Comparison of ENCODE assay signal across 25 mouse cellular contexts in the genomic region with DNA sequence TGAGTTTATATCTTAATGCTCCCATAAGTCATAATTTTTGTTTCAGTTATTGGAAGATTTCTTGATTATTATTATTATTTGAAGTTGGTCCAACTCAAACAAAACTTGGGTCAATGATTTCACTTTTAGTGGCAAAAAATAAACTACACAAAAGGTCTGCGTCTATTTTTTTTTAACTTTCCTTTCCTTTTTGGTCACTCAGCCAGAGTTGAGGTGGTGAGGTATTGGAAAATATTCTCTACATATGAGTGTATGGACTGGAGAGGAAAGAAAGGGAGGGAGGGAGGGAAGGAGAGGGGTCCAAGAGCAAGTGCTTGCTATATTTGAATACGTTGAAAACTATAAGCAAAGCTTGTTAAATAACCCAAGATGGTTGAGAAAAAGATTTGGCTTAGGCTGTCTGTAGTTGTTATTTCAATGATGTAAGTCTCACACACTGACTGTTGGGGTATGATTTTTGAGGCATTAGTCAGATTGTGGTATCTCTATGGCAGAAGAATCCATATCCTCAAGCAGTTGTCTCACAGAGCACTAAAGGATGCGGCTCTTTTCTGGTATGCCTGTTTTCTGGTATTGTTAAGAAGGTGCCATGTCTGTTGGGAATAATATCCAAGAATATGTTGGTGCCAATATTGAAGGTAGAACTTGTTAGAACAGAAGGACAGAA.
A peak's percentile ranks its signal among the peaks of the same experiment; 100 is the strongest.
DNase-seq lines count a peak whose midpoint lies in the region; ATAC-seq and TF ChIP-seq lines count a peak whose summit lies in the region.
"Had no signal": no experiment of that assay in that cellular context is flagged by ENCODE, and none has a peak within 500 bp of the region (broad histone marks: within the 10 kb centered on the region; RNA-seq: fewer than 3 reads in every experiment).

No protein-coding gene starts in this region.

- intact Hi-C loops in heart, postnatal 14 days (cut with DNase I): no loop called here

- H3K27ac ChIP-seq in CH12.LX (ENCODE audit: insufficient read depth, low read depth): no peak overlapping the region
- H3K27ac ChIP-seq in embryonic fibroblast, embryonic 13.5 days (ENCODE audit: insufficient read depth, low read length): peak overlapping the region; percentile 35; the same call in 1 of the 2 replicates
- no peak overlapping the region for H3K27ac ChIP-seq in midbrain, embryonic 14.5 days (replicated peaks; ENCODE audit: low read depth, low read length)
- H3K27ac ChIP-seq: embryonic facial prominence, embryonic 10.5 days; embryonic facial prominence, embryonic 12.5 days; forebrain, embryonic 10.5 days; forebrain, embryonic 12.5 days had no signal

- no peaks in the 10 kb centered on the region for H3K36me3 ChIP-seq in CH12.LX (replicated peaks in 1 of 2; ENCODE audit: control insufficient read depth in 1 of 2, insufficient read depth in 1 of 2, low read length in 1 of 2)
- no peaks in the 10 kb centered on the region for H3K36me3 ChIP-seq in midbrain, embryonic 14.5 days (ENCODE audit: control insufficient read depth, insufficient read depth, low read length)
- H3K36me3 ChIP-seq: embryonic facial prominence, embryonic 10.5 days; embryonic facial prominence, embryonic 12.5 days; forebrain, embryonic 10.5 days; forebrain, embryonic 12.5 days; G1E had no signal

- H3K4me3 ChIP-seq in CH12.LX (replicated peaks in 1 of 3; ENCODE audit: low read depth in 2 of 3, low read length in 2 of 3, poor library complexity in 1 of 3): no peak overlapping the region
- no peak overlapping the region for H3K4me3 ChIP-seq in embryonic fibroblast, embryonic 13.5 days (ENCODE audit: insufficient read depth, low read length)
- H3K4me3 ChIP-seq in midbrain, embryonic 14.5 days (replicated peaks; ENCODE audit: low read depth, low read length): no peak overlapping the region
- H3K4me3 ChIP-seq: embryonic facial prominence, embryonic 10.5 days; embryonic facial prominence, embryonic 12.5 days; erythroblast, embryonic 14.5 days; forebrain, embryonic 10.5 days; forebrain, embryonic 12.5 days had no signal

- dilution Hi-C loops in CH12.LX (cut with MboI; ENCODE audit: extremely low pct_ligation_motif_present, extremely low pct_unique_long_range_greater_than_20kb, low sequenced_read_pairs): no loop called here

- no peaks in the 10 kb centered on the region for H3K79me2 ChIP-seq in CH12.LX (replicated peaks; ENCODE audit: control insufficient read depth, extremely low read depth, insufficient read depth, poor library complexity, severe bottlenecking)

- TF ChIP-seq RAD21 in CH12.LX (IDR thresholded peaks at IDR 0.05; ENCODE audit: low read depth, low read length): no peak

- in situ Hi-C loops in CH12.LX (cut with MboI; ENCODE audit: low pct_ligation_motif_present, low pct_unique_long_range_greater_than_20kb, low sequenced_read_pairs): no loop called here

- TF ChIP-seq EP300 in CH12.LX (IDR thresholded peaks at IDR 0.05; ENCODE audit: low read length): peak; percentile 83

- ATAC-seq in midbrain, embryonic 14.5 days (ENCODE audit: low FRiP score, low TSS enrichment): no peak
- ATAC-seq: forebrain, embryonic 14.5 days; forebrain, embryonic 16.5 days had no signal

- H3K4me1 ChIP-seq in CH12.LX (ENCODE audit: control insufficient read depth in 1 of 2, insufficient read depth in 2 of 2): peaks cover 0 to 3% of the 10 kb centered on the region in 2 experiments; a peak in 1 of 4 replicates
- 0 out of 2 replicates have a peak, but pooled peaks cover 3% of the 10 kb centered on the region for H3K4me1 ChIP-seq in embryonic fibroblast, embryonic 13.5 days (ENCODE audit: control insufficient read depth, insufficient read depth, low read length)
- H3K4me1 ChIP-seq in midbrain, embryonic 14.5 days (ENCODE audit: control insufficient read depth, insufficient read depth, low read length): no peaks in the 10 kb centered on the region
- H3K4me1 ChIP-seq: embryonic facial prominence, embryonic 10.5 days; embryonic facial prominence, embryonic 12.5 days; forebrain, embryonic 10.5 days; forebrain, embryonic 12.5 days had no signal

- no peak overlapping the region for H3K4me2 ChIP-seq in CH12.LX (ENCODE audit: insufficient read depth, low read depth, poor library complexity, severe bottlenecking)
- H3K4me2 ChIP-seq in midbrain, embryonic 14.5 days (ENCODE audit: low read length): no peak overlapping the region
- H3K4me2 ChIP-seq: embryonic facial prominence, embryonic 12.5 days; forebrain, embryonic 12.5 days had no signal

- DNase-seq in heart, adult 11 months: peak; percentile 6
- DNase-seq in heart, postnatal 14 days: no peak
- DNase-seq in CH12.LX (ENCODE audit: extremely low read depth): peak; percentile 10
- peak; percentile 5 for DNase-seq in NIH3T3 (ENCODE audit: low read depth)
- no peak for DNase-seq in midbrain, embryonic 14.5 days
- DNase-seq in c-Kit-positive CD71-positive TER-119-positive erythroid progenitor cells, embryonic 14.5 days (ENCODE audit: low spot score): no peak
- no peak for DNase-seq in right cerebral cortex, postnatal 4 days
- DNase-seq: adrenal gland, adult 2 months; adrenal gland, postnatal 10 days; adrenal gland, postnatal 25 days; B cell, adult 2 months; cerebellum, adult 11-12 months; cerebellum, adult 2 months; cerebellum, adult 9-10 months; cerebellum, postnatal 10 days; cerebellum, postnatal 25 days had no signal

- no peaks in the 10 kb centered on the region for H3K27me3 ChIP-seq in CH12.LX (replicated peaks)
- no peaks in the 10 kb centered on the region for H3K27me3 ChIP-seq in midbrain, embryonic 14.5 days (ENCODE audit: control insufficient read depth, insufficient read depth, low read length)
- H3K27me3 ChIP-seq: embryonic facial prominence, embryonic 12.5 days; forebrain, embryonic 12.5 days had no signal

- TF ChIP-seq CTCF in CH12.LX (conservative IDR thresholded peaks at IDR 0.05 in 1 of 2, IDR thresholded peaks at IDR 0.05 in 1 of 2; ENCODE audit: low read depth in 2 of 2, low read length in 2 of 2): no peak
- no peak for TF ChIP-seq CTCF in embryonic fibroblast, embryonic 13.5 days (IDR thresholded peaks at IDR 0.05; ENCODE audit: borderline replicate concordance, insufficient read depth, low read length)

- no peak for TF ChIP-seq POLR2A in CH12.LX (IDR thresholded peaks at IDR 0.05; ENCODE audit: low read depth, low read length)
- TF ChIP-seq POLR2A in embryonic fibroblast, embryonic 13.5 days (IDR thresholded peaks at IDR 0.05; ENCODE audit: low read depth, low read length): no peak

- H3K9ac ChIP-seq in CH12.LX (ENCODE audit: insufficient read depth, low read depth): no peak overlapping the region
- no peak overlapping the region for H3K9ac ChIP-seq in midbrain, embryonic 14.5 days (replicated peaks; ENCODE audit: low read length)
- H3K9ac ChIP-seq: embryonic facial prominence, embryonic 12.5 days; forebrain, embryonic 12.5 days had no signal

- WGBS in midbrain, embryonic 14.5 days: 90% methylated on average over 3 of the region's 3 CpGs

- no peaks in the 10 kb centered on the region for H3K9me3 ChIP-seq in CH12.LX (replicated peaks; ENCODE audit: low read length)
- no peaks in the 10 kb centered on the region for H3K9me3 ChIP-seq in midbrain, embryonic 14.5 days (ENCODE audit: control insufficient read depth, low read length)
- H3K9me3 ChIP-seq: embryonic facial prominence, embryonic 10.5 days; embryonic facial prominence, embryonic 12.5 days; forebrain, embryonic 10.5 days; forebrain, embryonic 12.5 days; G1E had no signal

TF ChIP-seq in CH12.LX, 34 proteins besides CTCF, POLR2A, EP300 and RAD21:
- TF ChIP-seq USF2 (conservative IDR thresholded peaks at IDR 0.05; ENCODE audit: low read depth, low read length): no peak
- peak; percentile 73 for TF ChIP-seq MEF2A (IDR thresholded peaks at IDR 0.05; ENCODE audit: borderline replicate concordance, low read depth, low read length)
- peak; percentile 84 for TF ChIP-seq ZNF384 (IDR thresholded peaks at IDR 0.05; ENCODE audit: low read depth, low read length)
- TF ChIP-seq JUN (IDR thresholded peaks at IDR 0.05; ENCODE audit: insufficient read depth, low read depth, low read length): peak; percentile 75; the same call in 1 of the 2 replicates
- no peak for TF ChIP-seq USF1 (IDR thresholded peaks at IDR 0.05; ENCODE audit: low read depth, low read length)
- TF ChIP-seq ZC3H11A (IDR thresholded peaks at IDR 0.05; ENCODE audit: low read depth, low read length): no peak
- TF ChIP-seq IRF4 (IDR thresholded peaks at IDR 0.05; ENCODE audit: low read depth, low read length): peak; percentile 59; the same call in 1 of the 2 replicates
- TF ChIP-seq JUND (conservative IDR thresholded peaks at IDR 0.05; ENCODE audit: low read depth, low read length): peak; percentile 69; the same call in 1 of the 2 replicates
- no peak for TF ChIP-seq TBP (conservative IDR thresholded peaks at IDR 0.05; ENCODE audit: low read depth, low read length)
- 0 out of 2 replicates have a peak, but pooled peaks have one; percentile 16 for TF ChIP-seq ETS1 (conservative IDR thresholded peaks at IDR 0.05; ENCODE audit: low read depth, low read length)
TF ChIP-seq in CH12.LX: peak in this region for 6.

Comparison
In these comparisons a context has a peak if more than half of its experiments do, and no peak if none do; other contexts are left out.
1. DNase-seq: peak in heart, adult 11 months (single experiment), CH12.LX (single experiment) and NIH3T3 (single experiment); none in heart, postnatal 14 days (0 of 2), midbrain, embryonic 14.5 days (single experiment), c-Kit-positive CD71-positive TER-119-positive erythroid progenitor cells, embryonic 14.5 days (single experiment) and right cerebral cortex, postnatal 4 days (single experiment).